Mouse (Mus musculus): ENCODE measurements at regions not wholly inside any gene's neighbourhood (a gene's known extent, or its start where the extent isn't known, plus 50 kb on each side); places are given as distances from the start of the nearest gene placed in this dataset.

- no peak for TF ChIP-seq POLR2A (IDR thresholded peaks at IDR 0.05; ENCODE audit: borderline replicate concordance, insufficient read depth, low read length)
- TF ChIP-seq CTCF (IDR thresholded peaks at IDR 0.05; ENCODE audit: borderline replicate concordance, insufficient read depth, low read depth, low read length) = no peak
Observed at GRCm38 (mm10) chr1:35562786-35563185, 505.4 kb upstream of the Hs6st1 start.
